Mouse (Mus musculus) right cerebral cortex, postnatal 4 days (tissue): ENCODE results near the gene Gfod1.
A peak's percentile ranks its signal among the peaks of the same experiment; 100 is the strongest.

Experiments used
- DNase-seq: peaks from one replicate; pipeline ENCODE4 v3.0.0-alpha.2; 2022

Gfod1 gene

GRCm38 (mm10) chr13:43261287-43261686 is 42.7 kb downstream of the Gfod1 start:
- DNase-seq = no peak

- no peak for DNase-seq
Measured at GRCm38 (mm10) chr13:43260731-43261130, 43.2 kb downstream of the Gfod1 start.

GRCm38 (mm10) chr13:43256447-43256846 is 47.5 kb downstream of the Gfod1 start:
- DNase-seq = no peak

GRCm38 (mm10) chr13:43253526-43253925 is 50.4 kb downstream of the Gfod1 start:
- no peak for DNase-seq

GRCm38 (mm10) chr13:43252105-43252790 is 51.7 kb downstream of the Gfod1 start:
- no peak for DNase-seq

GRCm38 (mm10) chr13:43251391-43251790 is 52.6 kb downstream of the Gfod1 start:
- DNase-seq = no peak

GRCm38 (mm10) chr13:43250653-43251052 is 53.3 kb downstream of the Gfod1 start:
- no peak for DNase-seq

GRCm38 (mm10) chr13:43250106-43250505 is 53.9 kb downstream of the Gfod1 start:
- no peak for DNase-seq

GRCm38 (mm10) chr13:43248381-43248780 is 55.6 kb downstream of the Gfod1 start:
- no peak for DNase-seq

- DNase-seq = no peak
Measured at GRCm38 (mm10) chr13:43246876-43247275, 57.1 kb downstream of the Gfod1 start.

GRCm38 (mm10) chr13:43243793-43244192 is 60.2 kb downstream of the Gfod1 start:
- DNase-seq = no peak

- DNase-seq = no peak
Measured at GRCm38 (mm10) chr13:43243240-43243639, 60.7 kb downstream of the Gfod1 start.

GRCm38 (mm10) chr13:43241750-43242149 is 62.2 kb downstream of the Gfod1 start:
- no peak for DNase-seq

- peak; percentile 49 for DNase-seq
Measured at GRCm38 (mm10) chr13:43241069-43241468, 62.9 kb downstream of the Gfod1 start.

GRCm38 (mm10) chr13:43239790-43240216 is 64.2 kb downstream of the Gfod1 start:
- DNase-seq = no peak

GRCm38 (mm10) chr13:43236630-43237029 is 67.3 kb downstream of the Gfod1 start:
- DNase-seq = no peak

GRCm38 (mm10) chr13:43235982-43236381 is 68.0 kb downstream of the Gfod1 start:
- DNase-seq = no peak

GRCm38 (mm10) chr13:43235586-43235910 is 68.4 kb downstream of the Gfod1 start:
- no peak for DNase-seq

GRCm38 (mm10) chr13:43234869-43235585 is 68.9 kb downstream of the Gfod1 start:
- no peak for DNase-seq

- DNase-seq = no peak
Measured at GRCm38 (mm10) chr13:43233331-43233730, 70.6 kb downstream of the Gfod1 start.

- DNase-seq = no peak
Measured at GRCm38 (mm10) chr13:43231965-43232860, 71.8 kb downstream of the Gfod1 start.

GRCm38 (mm10) chr13:43230842-43231241 is 73.1 kb downstream of the Gfod1 start:
- no peak for DNase-seq

GRCm38 (mm10) chr13:43230238-43230637 is 73.7 kb downstream of the Gfod1 start:
- DNase-seq = peak; percentile 39

GRCm38 (mm10) chr13:43229767-43230166 is 74.2 kb downstream of the Gfod1 start:
- DNase-seq = no peak
